Mouse (Mus musculus) lung, postnatal 0 days (tissue): ENCODE data around the gene Bmp8a. TPM values are rescaled to one million over a fixed set of nuclear protein-coding genes. Genes with fewer than 3 reads are reported as not detected.
"Not testable (repeated sequence)": the region's sequence is repeated elsewhere in the genome, so short reads cannot be mapped to it uniquely, and the experiment has no call there.

ENCODE experiments used
- ATAC-seq: fragments of 200-750 bp; cut with Nextera tagmentation; 2 replicates; pipeline ENCODE4 v1.8.0; 2017; ENCODE audit warnings: moderate library complexity
- DNase-seq: peaks from one replicate; pipeline ENCODE4 v3.0.0-alpha.2; 2016; ENCODE audit warnings: low spot score
- H3K27ac ChIP-seq: fragments of 300-500 bp; sonication (generic); 2 replicates; pipeline ENCODE4 v1.5.1; 2014; ENCODE audit warnings: antibody characterized with exemption, mild to moderate bottlenecking, low read length, mixed read lengths
- H3K27me3 ChIP-seq: fragments of 300-500 bp; sonication (generic); replicated peaks from 2 replicates; pipeline ENCODE4 v1.6.1; 2014; ENCODE audit warnings: low read length, mixed read lengths; ENCODE audit not compliant: insufficient read depth
- H3K36me3 ChIP-seq: fragments of 300-500 bp; sonication (generic); 2 replicates; pipeline ENCODE4 v1.6.1; 2014; ENCODE audit warnings: low read length, mixed read lengths; ENCODE audit not compliant: insufficient read depth
- H3K4me1 ChIP-seq: fragments of 300-500 bp; sonication (generic); 2 replicates; pipeline ENCODE4 v1.6.1; 2014; ENCODE audit warnings: antibody characterized with exemption, low read depth, low read length, mixed read lengths; ENCODE audit not compliant: insufficient read depth
- H3K4me2 ChIP-seq: fragments of 300-500 bp; sonication (generic); replicated peaks from 2 replicates; pipeline ENCODE4 v1.6.1; 2014; ENCODE audit warnings: low read depth, mild to moderate bottlenecking, low read length, moderate library complexity, mixed read lengths
- H3K4me3 ChIP-seq: fragments of 300-500 bp; sonication (generic); 2 replicates; pipeline ENCODE4 v1.5.1; 2014; ENCODE audit warnings: low read depth, low read length
- H3K9ac ChIP-seq: fragments of 300-500 bp; sonication (generic); replicated peaks from 2 replicates; pipeline ENCODE4 v1.6.1; 2014; ENCODE audit warnings: low read depth, mild to moderate bottlenecking
- H3K9me3 ChIP-seq: fragments of 300-500 bp; sonication (generic); 2 replicates; pipeline ENCODE4 v1.6.1; 2016; ENCODE audit warnings: low read length, mixed read lengths
- CTCF ChIP-seq: IDR thresholded peaks from 2 replicates; pipeline ENCODE4 v1.5.1; 2016; ENCODE audit warnings: antibody characterized with exemption, mild to moderate bottlenecking
- EP300 ChIP-seq: IDR thresholded peaks from 2 replicates; pipeline ENCODE4 v1.6.1; 2016; ENCODE audit warnings: antibody characterized with exemption, mild to moderate bottlenecking, control low read depth
- WGBS: fragments of 180-500 bp; shearing (Covaris S2); extraction: QIAGEN DNeasy Blood & Tissue Kit; methylation state at CpG from one replicate; pipeline ENCODE4 v1.1.7; 2014; 5-methylcytosine and 5-hydroxymethylcytosine counted together
- polyA plus RNA-seq: library from polyadenylated mRNA; unstranded; fragments of >200 nt; fragmentation: Nextera tagmentation; extraction: Ambion mirVana; gene quantifications from 2 replicates; pipeline ENCODE4 v1.2.1, GENCODE M21; 2015

Bmp8a gene
- polyA plus RNA-seq, 1 experiment from 2014 or later = 0.44 TPM

DNA sequence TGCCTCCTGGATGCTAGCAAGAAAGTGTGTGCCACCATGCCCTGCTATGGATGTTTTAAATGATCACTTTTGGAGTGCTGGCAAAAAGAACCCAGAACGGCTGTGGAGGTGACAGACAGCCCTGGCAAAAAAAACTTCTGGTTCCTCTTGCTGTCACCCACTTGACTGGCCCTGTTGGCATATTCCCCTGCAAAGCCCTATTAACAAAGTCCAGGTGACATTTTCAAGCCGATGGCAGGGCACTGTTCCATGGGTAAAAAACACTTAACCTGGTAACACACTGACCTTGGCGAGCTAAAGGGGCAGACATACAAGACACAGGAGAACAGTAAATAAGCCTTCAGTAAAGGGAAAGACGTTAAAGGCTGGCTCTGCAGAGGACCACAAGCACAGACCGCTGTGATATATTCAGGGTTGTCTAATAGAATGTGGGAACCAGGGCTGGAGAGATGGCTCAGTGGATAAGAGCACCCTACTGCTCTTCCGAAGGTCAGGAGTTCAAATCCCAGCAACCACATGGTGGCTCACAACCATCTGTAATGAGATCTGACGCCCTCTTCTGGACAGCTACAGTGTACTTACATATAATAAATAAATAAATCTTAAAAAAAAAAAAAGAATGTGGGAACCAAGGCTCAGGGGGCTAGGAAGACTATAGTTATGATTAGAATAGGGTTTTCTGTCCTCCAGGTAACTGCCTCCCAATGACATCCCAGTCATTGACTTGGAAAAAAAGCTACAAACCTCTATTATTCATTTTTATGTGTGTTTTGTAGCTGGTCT lies 49.2 kb downstream of the Bmp8a start:
- ATAC-seq (no peak), DNase-seq (no peak)
- H3K27me3 ChIP-seq = no peaks in the 10 kb centered on the region
- 74% methylated on average over 7 of the region's 7 CpGs for WGBS
- no peak overlapping the region for H3K4me2 ChIP-seq
- TF ChIP-seq EP300 (no peak), CTCF (no peak)
- no peaks in the 10 kb centered on the region for H3K4me1 ChIP-seq
- no peak overlapping the region for H3K27ac ChIP-seq
- no peak overlapping the region for H3K4me3 ChIP-seq
- H3K9ac ChIP-seq = no peak overlapping the region
- peaks cover 30% of the 10 kb centered on the region; the same call in 1 of the 2 replicates for H3K36me3 ChIP-seq
- no peaks in the 10 kb centered on the region for H3K9me3 ChIP-seq

DNA sequence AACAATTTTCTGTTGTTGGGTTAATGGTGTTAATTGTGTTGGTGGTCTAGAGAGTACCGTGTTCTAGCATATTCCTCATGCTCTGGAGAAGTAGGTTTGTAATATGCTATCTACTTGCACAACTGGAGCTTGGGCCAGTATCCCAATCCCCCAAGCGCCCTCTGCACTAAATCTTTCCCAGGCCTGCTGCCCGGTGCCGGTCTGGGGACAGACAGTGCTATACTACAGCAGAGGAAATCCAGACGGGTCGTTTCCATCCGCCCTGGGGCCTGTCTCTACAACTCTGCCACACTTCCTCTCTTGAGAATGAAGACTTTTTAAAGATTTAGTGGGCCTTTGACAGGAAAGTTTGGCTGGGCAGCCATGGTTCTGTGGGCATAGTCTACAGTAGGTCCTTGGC lies 50.1 kb downstream of the Bmp8a start:
- H3K27me3 ChIP-seq = no peaks in the 10 kb centered on the region
- no peak overlapping the region for H3K4me2 ChIP-seq
- no peak for DNase-seq
- TF ChIP-seq CTCF (no peak), EP300 (no peak)
- no peak overlapping the region for H3K9ac ChIP-seq
- H3K9me3 ChIP-seq = no peaks in the 10 kb centered on the region
- H3K4me3 ChIP-seq = no peak overlapping the region
- peaks cover 30% of the 10 kb centered on the region; the same call in 1 of the 2 replicates for H3K36me3 ChIP-seq
- no peak for ATAC-seq
- 91% methylated on average over 5 of the region's 7 CpGs for WGBS
- H3K27ac ChIP-seq = no peak overlapping the region
- no peaks in the 10 kb centered on the region for H3K4me1 ChIP-seq

DNA sequence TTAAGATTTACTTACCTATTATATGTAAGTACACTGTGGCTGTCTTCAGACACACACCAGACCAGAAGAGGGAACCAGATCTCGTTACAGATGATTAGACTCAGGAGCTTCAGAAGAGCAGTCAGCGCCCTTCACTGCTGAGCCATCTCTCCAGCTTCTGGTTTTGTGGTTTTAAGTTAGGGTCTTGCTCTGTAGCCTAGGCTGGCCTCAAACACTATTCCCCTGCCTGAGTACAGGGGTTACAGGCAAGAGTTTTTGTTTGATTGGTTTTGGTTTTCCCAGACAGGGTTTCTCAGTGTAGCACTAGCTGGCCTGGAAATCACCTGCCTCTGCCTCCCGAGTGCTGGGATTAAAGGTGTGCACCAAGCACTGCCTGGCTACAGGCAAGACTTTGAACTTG lies 50.7 kb downstream of the Bmp8a start:
- H3K27me3 ChIP-seq = no peaks in the 10 kb centered on the region
- no peak for ATAC-seq
- H3K36me3 ChIP-seq = peaks cover 30% of the 10 kb centered on the region; the same call in 1 of the 2 replicates
- TF ChIP-seq EP300 = no peak
- TF ChIP-seq CTCF = no peak
- H3K9me3 ChIP-seq = no peaks in the 10 kb centered on the region
- no peak overlapping the region for H3K4me2 ChIP-seq
- no peak overlapping the region for H3K27ac ChIP-seq
- H3K4me1 ChIP-seq = no peaks in the 10 kb centered on the region
- DNase-seq = no peak
- 93% methylated on average over 3 of the region's 3 CpGs for WGBS
- H3K9ac ChIP-seq = no peak overlapping the region
- H3K4me3 ChIP-seq = no peak overlapping the region

DNA sequence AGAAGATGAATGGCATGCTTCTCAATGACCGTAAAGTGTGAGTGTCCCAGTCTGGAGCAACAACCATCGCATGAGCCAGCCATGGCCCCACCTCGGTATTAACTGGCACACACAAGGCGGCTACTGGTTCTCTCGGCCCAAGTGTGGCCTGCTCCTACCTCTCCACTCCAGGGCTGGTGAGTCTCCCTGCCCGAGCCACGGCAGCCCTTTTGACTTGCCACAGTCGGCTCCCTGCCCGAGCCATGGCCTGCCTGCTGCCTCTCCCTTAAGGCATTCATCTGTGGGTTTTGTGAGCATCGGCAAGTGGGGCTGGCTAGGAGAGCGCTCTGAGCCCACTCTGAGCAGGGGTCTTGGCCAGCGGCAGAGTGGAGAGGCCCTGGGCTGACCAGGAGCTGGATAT lies 54.0 kb downstream of the Bmp8a start:
- Histone ChIP-seq H3K4me3 (no peak overlapping the region), H3K27me3 (no peaks in the 10 kb centered on the region), H3K27ac (no peak overlapping the region), H3K4me2 (no peak overlapping the region), H3K4me1 (peaks cover 9% of the 10 kb centered on the region; the same call in 1 of the 2 replicates), H3K9me3 (no peaks in the 10 kb centered on the region), H3K36me3 (peaks cover 17% of the 10 kb centered on the region; the same call in 1 of the 2 replicates), H3K9ac (no peak overlapping the region)
- ATAC-seq (no peak), DNase-seq (no peak)
- no peak for TF ChIP-seq CTCF
- no peak for TF ChIP-seq EP300
- 91% methylated on average over 12 of the region's 12 CpGs for WGBS

DNA sequence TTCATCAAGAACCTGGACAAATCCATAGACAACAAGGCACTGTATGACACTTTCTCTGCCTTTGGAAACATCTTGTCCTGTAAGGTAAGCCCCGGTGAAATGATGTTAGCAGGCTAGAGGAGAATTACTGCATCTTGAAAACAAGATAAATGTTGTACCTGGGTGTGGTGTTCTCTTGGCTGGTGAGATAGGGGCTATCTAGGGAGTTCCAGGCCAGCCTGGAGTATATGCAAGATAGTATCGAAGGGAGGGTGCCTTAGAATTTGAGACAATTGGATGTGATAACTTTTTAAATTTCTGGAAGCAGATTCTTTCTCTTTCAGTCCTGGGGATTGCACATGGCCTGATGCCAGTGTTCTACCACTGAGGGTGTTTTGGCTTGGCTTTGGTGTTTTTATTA lies 56.3 kb downstream of the Bmp8a start:
- peaks cover 7% of the 10 kb centered on the region; the same call in 1 of the 2 replicates for H3K36me3 ChIP-seq
- 94% methylated on average over 2 of the region's 2 CpGs for WGBS

DNA sequence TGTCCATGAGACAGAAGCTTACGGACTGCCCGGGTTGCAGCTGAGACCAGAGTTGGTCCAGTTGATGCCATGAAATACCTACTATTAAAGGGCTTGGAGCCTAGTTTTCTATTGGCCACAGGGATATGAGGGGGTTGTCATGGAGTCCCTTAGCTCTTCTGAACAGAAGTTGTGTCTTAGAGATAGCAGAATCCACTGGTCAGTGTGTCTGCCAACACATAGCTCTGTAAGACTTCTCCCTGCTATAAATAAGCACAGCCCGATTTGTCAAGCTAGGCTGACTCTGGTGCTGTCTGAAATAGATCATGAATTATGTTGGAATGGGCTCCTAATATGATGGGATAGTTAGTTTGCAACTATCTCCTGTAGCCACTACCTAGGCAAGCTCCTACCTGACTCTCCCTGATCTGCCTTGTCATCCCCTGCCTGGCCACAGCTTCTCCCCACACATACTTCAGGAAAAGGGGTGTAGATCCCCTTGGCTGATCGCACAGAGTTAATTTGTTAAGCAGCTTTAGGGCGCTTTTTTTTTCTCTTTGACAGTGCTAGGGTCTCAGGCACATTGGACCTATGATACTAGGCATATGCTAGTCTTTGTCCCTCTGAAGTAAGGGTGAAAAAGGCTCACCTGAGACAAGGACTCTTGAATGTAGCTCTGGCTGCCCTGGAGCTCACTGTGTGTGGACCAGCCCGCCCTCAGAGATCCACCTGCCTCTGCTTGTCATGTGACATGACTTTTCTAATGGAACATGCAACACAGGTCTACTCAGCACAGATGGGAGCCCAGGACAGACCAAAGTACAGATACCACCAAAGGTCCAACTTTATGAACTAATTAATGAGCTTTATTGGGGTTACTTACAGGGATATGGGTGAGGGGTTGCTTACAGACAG lies 58.1 kb downstream of the Bmp8a start:
- Histone ChIP-seq H3K4me3 (no peak overlapping the region), H3K4me2 (0 out of 2 replicates have a peak overlapping the region, but pooled peaks have one; percentile 57), H3K9ac (no peak overlapping the region), H3K27ac (no peak overlapping the region), H3K36me3 (no peaks in the 10 kb centered on the region), H3K9me3 (no peaks in the 10 kb centered on the region), H3K27me3 (no peaks in the 10 kb centered on the region), H3K4me1 (peaks cover 13% of the 10 kb centered on the region; the same call in 1 of the 2 replicates)
- WGBS = 58% methylated on average over 6 of the region's 6 CpGs
- no peak for DNase-seq
- TF ChIP-seq CTCF (no peak), EP300 (no peak)
- no peak for ATAC-seq

More for the DNA sequence above, 56.3 kb downstream of the Bmp8a start:
- TF ChIP-seq CTCF (no peak), EP300 (no peak)
- ATAC-seq (no peak), DNase-seq (no peak)
- H3K4me3 ChIP-seq = no peak overlapping the region
- H3K4me1 ChIP-seq = peaks cover 13% of the 10 kb centered on the region; the same call in 1 of the 2 replicates
- H3K27ac ChIP-seq = no peak overlapping the region
- H3K9ac ChIP-seq = no peak overlapping the region
- H3K9me3 ChIP-seq = no peaks in the 10 kb centered on the region
- H3K27me3 ChIP-seq = no peaks in the 10 kb centered on the region
- H3K4me2 ChIP-seq = no peak overlapping the region

DNA sequence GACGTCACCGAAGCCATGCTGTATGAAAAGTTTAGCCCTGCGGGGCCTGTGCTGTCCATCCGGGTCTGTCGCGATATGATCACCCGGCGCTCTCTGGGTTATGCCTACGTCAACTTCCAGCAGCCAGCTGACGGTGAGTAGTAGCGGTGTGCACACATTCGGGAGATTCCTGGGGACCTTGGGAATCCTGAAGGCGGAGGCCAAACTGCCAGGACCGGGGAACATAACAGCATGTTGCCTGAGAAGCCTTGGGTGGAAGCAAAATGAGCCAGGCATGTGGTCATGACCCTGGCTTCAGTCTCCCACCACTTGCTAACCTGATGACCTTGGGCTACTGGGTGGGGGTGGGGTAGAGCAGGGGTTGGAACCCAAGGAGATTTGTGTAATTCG lies 59.4 kb downstream of the Bmp8a start:
- ATAC-seq (peak; percentile 35), DNase-seq (peak; percentile 44)
- Histone ChIP-seq H3K4me3 (peak overlapping the region; percentile 40), H3K4me2 (peak overlapping the region; percentile 57), H3K4me1 (peaks cover 13% of the 10 kb centered on the region; the same call in 1 of the 2 replicates)
- H3K9me3 ChIP-seq, H3K36me3 ChIP-seq, H3K27ac ChIP-seq, H3K27me3 ChIP-seq, H3K9ac ChIP-seq: not testable (repeated sequence)
- WGBS = 0% methylated on average over 12 of the region's 15 CpGs

DNA sequence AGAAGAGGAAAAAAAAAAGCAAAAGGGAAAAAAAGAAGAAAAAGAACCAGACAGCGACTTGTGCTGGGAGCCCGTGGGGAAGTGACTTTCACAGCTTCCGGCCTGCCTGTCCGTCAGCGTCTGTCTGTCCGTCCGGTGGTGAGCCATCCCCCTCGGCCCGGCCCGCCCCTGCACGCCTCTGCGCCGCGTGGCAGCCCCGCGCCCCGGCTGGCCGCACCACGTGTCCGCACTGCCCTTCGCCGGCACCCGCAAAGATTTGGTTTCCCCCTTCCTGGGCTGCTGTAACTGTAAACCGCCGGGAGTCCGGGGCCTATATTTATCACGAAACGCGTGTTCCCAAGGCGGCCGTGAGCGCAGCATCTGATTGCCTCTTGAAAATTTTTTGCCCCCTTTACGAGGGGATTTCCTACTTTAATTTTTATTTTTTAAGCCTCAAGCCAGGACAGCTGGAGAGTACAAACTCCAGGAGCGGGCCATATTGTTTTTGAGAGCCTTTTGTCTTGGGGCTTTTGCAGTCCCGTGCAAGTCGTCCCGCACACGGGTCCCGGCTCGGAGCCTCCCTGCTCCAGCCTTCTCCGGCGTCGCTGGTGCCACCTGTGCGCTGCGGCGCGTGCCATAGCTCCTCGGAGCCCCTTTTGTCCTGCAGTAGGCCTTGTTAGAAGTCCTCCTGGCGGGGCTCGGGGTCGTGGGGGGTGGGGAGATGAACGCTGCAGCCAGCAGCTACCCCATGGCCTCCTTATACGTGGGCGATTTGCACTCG lies 60.0 kb downstream of the Bmp8a start:
- H3K4me1 ChIP-seq = peaks cover 13% of the 10 kb centered on the region; the same call in 1 of the 2 replicates
- ATAC-seq (peak; percentile 75), DNase-seq (peak; percentile 31)
- not testable (repeated sequence) for H3K9me3 ChIP-seq, H3K27me3 ChIP-seq, H3K36me3 ChIP-seq, H3K27ac ChIP-seq
- 0 out of 2 replicates have a peak overlapping the region, but pooled peaks have one; percentile 16 for H3K9ac ChIP-seq
- peak overlapping the region; percentile 57 for H3K4me2 ChIP-seq
- under 1% methylated on average over 31 of the region's 55 CpGs for WGBS
- peak overlapping the region; percentile 40 for H3K4me3 ChIP-seq
